Mouse (Mus musculus) natural killer cell, adult 2 months (primary cell): ENCODE results near the gene Msrb1.

ENCODE experiments used
- DNase-seq, 2 experiments: peaks; one replicate each; pipeline ENCODE4 v3.0.0; 2022; ENCODE audit warnings: low spot score in 2 of 2

The Msrb1 gene

DNA sequence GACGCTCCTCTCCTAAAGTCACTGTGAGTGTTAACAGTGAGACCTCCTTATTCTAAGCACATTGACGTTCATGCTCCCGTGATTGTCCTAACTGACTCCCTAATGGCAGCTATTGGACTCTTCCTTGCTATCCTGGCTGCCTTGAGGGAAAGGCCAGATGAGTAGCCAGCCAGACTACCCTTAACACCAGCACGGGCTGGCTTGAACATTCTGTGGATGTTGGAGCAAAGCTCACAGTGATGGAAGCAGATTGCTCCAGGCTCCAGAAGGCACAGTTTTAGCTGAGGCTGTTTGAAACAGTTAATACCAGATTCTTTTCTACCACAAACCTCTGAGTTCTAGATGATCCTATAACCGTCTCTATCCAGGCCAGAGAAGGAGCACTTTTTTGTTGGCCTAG is 7.5 kb downstream of the Msrb1 start:
- no peak for DNase-seq

- DNase-seq, result no peak
Observed at GRCm38 (mm10) chr17:24744381-24744780, 7.9 kb downstream of the Msrb1 start.

DNA sequence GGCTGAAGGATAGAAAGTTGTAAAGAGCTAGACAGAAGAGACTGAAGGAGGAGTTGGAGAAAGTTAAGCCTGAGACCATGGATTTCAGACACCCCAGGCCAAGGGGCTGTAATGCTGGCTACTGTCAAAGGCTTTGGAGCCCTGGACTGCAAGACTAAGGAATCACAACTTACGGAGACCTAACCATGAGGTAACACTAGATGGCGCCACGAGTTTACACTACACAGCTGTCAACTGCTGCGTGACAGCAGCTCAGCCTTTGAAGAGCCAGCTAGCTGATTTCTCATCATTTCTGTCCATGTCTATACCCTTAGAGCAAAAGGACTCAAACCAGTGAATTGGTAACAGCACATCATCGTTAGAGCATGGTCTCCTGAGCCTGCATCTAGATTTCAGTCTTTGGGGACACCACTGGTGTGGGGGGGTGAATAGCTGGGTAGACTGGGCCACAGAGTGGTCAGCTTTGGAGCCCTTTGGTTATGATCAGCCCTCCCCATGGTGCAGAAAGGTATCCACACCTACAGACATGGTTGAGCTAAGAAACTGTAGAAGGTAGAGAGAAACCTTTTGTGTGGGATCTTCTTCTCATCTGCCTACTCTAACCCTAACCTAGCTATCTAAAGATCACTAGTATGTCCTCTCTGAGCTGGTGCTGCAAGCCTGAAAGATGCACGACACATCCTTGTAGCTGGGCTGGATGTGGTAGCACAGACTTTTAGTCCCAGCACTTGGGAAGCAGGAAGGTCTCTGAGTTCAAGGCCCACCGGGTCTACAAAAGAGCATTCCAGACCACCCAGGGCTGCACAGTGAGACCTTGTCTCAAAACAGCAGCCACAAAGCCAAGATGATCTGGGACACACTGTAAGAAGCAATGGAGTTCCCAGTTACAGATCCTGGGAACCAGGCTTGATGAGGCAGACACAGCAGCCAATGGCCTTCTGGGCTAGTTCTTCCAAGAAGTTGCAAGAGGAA is 9.4 kb downstream of the Msrb1 start:
- DNase-seq, result peak; percentile 72 to 83

- no peak for DNase-seq
Observed at GRCm38 (mm10) chr17:24746986-24747385, 10.5 kb downstream of the Msrb1 start.

DNA sequence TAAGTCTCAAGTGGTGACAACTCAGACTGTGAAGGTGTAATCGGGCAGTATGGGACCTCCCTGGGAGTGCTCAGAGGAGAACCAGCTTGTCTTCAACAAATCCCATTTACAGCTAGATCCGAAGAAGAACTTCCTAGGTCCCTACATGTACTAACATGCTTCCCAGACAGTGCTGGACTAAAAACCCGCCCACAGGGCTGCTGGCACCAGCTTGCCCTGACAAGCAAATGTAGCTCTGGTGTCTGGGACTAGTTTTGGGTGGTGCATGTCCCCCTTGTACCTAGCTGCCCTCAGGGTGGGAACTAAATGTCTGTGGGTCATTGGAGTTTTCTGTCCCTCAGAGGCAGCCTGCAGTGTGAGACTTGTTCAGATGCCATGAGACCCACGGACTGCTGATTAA is 15.1 kb downstream of the Msrb1 start:
- DNase-seq, result no peak

GRCm38 (mm10) chr17:24752415-24753394 is 16.3 kb downstream of the Msrb1 start, which contains the start of gene Hs3st6:
Gene Hs3st6 (plus strand): TSS chr17:24752988.
- DNase-seq, result no peak

DNA sequence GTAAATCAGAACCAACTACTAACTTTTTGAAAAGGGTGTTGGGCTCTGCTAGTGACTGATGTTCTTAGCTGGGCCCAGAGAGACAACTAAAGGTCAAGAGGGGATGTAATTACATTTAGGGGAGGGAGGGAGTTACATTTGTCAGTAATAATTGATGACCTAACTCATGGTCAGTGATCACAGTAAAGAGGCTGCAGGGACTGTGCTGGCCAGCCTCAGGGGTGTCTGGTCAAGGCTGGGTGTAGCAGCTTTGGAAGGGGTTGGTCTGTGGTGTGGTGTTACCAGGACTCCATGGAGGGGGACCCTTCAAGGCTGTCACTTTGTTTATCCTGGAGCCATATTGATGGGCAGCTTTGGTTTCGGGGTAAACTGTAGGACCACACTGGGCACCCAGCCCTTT is 21.0 kb downstream of the Msrb1 start:
- no peak for DNase-seq

- no peak for DNase-seq
Observed at GRCm38 (mm10) chr17:24761121-24761520, 24.7 kb downstream of the Msrb1 start.

DNA sequence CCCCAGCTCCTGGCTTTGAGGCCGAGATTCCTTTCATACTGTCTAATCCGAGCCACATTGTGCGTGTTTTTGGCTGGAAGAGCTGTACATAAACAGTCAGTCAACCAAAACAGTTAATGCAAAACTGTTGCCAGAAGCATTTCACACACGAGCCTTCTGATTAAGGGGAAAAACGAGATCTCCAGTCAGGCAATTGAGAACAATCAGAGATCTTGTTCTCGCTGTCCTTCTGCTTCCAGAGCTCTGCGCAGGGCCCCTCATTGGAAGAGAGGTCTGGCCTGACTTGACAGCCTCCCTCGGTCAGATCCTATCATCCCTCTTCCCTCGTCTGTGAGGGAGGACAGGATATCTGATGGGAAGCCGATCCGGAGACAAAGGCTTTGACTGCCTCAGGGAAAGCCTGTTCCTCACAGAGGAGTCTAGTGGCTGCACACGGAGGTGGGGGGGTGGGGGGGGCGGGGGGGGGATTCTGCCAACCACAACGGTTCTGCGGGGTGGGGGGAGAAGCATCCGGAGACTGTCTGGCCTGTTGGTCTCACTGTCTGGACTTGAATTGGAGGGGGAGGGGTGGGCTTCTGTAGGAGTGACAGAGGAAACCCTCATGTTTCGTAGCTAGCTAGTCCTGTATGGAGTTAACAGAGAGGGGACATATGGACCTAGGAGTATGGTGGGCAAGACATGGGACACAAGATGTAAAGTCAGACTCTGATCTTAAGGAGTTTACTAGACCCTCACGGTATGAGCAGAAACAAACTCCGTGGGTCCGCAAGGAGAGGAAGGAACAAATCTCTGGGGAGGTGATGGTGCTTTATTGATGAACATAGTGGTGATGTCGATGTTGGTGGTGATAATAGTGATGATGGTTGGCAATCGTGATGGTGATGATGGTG is 28.8 kb downstream of the Msrb1 start:
- DNase-seq, result no peak

GRCm38 (mm10) chr17:24766266-24766875 is 29.9 kb downstream of the Msrb1 start:
- no peak for DNase-seq

- DNase-seq, result no peak
Observed at GRCm38 (mm10) chr17:24769146-24769545, 32.7 kb downstream of the Msrb1 start.

DNA sequence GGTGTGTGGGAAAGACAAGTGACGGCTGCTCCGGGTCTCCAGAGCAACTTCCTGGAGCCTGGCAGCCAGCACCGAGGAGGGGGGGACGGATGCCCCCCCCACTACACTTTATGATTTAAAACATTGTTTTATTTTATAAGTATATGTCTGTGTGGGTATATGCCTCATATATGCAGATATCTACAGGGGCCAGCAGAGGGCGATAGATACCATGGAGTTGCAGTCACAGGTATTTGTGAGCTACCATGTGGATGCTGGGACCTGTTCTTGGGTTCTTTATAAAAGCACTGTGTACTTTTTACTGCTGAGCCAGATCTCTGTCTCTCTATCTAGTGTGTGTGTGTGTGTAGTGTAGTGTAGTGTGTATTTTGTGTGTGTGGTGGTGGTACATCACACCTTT is 36.8 kb downstream of the Msrb1 start:
- DNase-seq, result no peak

GRCm38 (mm10) chr17:24775173-24775572 is 38.7 kb downstream of the Msrb1 start:
- no peak for DNase-seq

DNA sequence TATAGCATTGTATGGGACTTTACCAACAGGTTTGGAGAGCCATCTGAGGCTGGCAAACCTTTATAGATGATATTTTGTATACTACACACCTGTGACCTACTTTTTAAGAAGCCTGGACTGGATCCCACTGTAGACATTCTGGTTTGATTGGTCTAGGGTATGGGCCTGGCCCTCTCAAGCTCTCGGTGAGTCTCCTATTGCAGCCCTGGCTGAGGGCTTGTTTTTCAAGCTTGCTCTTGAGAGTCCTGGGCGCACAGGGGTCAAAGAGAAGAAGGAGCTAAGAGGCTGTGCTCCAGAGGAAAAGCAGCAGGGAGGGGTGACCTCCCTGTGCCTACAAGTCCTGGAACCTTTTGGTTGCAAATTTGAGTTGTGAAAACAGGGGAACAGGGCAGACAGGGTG is 40.6 kb downstream of the Msrb1 start:
- DNase-seq, result no peak

DNA sequence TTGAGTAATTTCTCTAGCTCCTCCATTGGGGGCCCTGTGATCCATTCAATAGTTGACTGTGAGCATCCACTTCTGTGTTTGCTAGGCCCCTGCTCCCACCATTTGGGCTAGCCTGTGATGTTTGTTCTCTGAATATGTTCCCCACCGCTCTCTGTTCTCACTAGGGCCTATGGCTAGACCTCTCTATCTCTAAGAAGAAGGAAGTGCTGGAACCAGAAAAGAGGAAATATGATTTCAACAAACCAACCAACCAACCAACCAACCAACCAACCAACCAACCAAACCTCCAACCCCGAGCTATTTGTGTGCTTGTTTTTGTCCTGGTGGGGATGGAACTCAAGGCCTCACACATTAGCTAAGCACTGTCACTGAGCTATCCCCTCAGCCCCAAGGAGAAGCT is 44.4 kb downstream of the Msrb1 start:
- DNase-seq, result no peak

DNA sequence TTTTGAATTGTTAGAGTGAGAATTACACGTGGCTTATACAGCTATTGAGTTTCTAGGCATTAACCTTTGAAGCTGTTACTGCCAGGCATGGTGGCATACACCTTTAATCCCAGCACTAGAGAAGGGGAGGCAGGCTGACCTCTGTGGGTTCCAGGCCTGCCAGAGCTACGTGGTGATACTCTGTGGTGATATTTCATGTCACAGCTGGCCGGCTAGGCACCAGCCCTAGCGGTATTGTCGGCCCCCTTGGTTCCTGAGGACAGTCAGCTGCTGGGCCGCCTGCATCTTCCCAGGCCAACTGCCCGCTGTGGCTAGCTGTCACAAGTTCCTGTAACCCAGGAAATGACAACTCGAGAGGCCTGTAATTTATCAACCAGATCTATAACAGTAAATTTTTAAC is 55.7 kb downstream of the Msrb1 start:
- DNase-seq, result no peak
